Mouse (Mus musculus): Measurements from ENCODE around the gene Qsox1. TPM values are rescaled to one million over a fixed set of nuclear protein-coding genes. Genes with fewer than 3 reads are reported as not detected.

Gene Qsox1
- total RNA-seq, 2 experiments from 2014 or later, result 31.5 to 38.1 TPM

GRCm38 (mm10) chr1:155801014-155801991, 11.4 kb downstream of the Qsox1 start:
- DNase-seq, result no peak

GRCm38 (mm10) chr1:155798000-155798399, 14.7 kb downstream of the Qsox1 start:
- DNase-seq, result no peak

DNA sequence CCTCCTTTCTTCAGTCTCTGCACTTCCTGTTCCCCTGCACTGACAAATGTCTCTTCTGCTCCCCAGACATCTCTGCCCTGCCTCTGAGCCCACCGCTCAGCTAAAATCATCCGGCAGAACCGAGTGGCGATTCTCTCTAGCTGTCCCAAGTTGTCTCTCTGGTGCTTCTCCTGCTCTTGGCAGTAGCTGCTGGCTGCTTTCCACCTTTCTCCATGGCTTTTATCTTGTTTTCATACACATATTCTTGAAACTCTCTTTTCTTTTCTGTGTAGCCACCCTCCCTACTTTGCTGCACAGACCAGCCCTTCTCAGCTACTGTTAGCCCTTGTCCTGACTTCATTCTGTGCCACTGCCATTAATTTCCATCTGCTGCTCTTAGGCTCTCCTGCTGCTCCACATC, 15.3 kb downstream of the Qsox1 start:
- peak in 1 of 2 experiments; percentile 19 for DNase-seq

- DNase-seq, result no peak
These were observed 15.8 kb downstream of the Qsox1 start for GRCm38 (mm10) chr1:155796757-155797405.

GRCm38 (mm10) chr1:155795791-155796233, 16.9 kb downstream of the Qsox1 start:
- peak; percentile 14 to 35 for DNase-seq

GRCm38 (mm10) chr1:155794855-155795254, 17.8 kb downstream of the Qsox1 start:
- DNase-seq, result no peak

DNA sequence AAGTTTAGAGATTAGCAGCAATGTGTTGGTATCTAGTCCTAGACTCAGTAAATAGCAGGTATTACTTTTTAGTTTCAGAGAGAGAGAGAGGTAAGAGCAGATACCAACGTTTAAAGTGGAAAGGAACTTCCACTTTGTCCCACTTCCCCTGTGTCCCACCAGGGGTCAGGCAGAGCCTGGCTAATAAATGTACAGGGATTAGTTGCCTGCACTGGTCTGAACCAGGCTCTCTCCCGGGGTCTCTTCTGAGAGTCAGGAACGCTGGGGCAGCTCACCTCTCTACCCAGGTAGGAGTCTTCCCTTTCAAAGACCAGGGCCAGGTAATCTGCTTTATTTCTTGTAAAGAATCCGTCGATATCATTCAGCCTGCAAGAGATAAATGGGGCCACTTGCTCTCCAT, 20.8 kb downstream of the Qsox1 start:
- DNase-seq, result no peak

GRCm38 (mm10) chr1:155790111-155790974, 22.3 kb downstream of the Qsox1 start:
- no peak for DNase-seq

DNA sequence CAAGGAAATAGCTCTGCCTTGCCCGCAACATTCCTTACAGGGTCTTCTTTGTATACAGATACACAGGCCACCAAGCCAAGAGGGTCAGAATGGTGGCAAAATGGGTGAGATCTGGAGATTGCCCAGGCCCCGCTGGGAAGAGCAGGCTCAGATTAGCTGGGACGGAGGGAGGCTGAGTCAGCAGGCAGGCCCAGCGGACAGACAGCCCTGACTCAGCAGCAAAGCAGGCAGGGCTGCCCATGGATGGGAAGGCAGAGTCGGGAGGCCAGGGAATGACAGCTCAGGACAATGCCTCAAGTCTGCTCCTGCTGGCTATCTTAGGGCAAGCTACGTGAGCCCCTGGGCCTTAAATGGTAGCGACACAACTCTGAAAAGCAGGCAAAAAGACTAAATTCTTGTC, 26.8 kb downstream of the Qsox1 start:
- DNase-seq, result no peak

- peak; percentile 31 to 62 for DNase-seq
These were observed 28.1 kb downstream of the Qsox1 start for GRCm38 (mm10) chr1:155784343-155785205.

GRCm38 (mm10) chr1:155782382-155782781, 30.3 kb downstream of the Qsox1 start:
- no peak for DNase-seq

GRCm38 (mm10) chr1:155777641-155778625, 34.8 kb downstream of the Qsox1 start:
- no peak for DNase-seq

DNA sequence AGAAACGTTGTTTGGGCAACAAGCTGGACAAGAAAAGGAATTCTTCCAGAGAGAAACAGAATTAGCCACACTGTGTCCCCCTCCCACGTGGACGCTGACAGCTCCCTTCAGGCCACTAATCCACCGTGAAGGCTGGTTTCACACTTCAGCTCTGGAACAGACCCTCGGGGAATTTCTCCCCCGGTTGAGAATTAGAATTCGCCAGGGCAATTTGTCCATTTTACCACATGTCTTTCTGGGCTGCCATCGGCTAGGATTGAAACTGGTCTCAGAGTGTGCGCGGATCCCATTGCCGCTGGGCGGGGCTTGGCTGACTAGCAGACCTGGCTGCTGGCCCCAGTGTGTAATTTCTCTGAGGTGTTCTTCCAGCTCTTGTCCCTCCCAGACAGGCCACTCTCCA, 53.5 kb downstream of the Qsox1 start:
- DNase-seq, result no peak

DNA sequence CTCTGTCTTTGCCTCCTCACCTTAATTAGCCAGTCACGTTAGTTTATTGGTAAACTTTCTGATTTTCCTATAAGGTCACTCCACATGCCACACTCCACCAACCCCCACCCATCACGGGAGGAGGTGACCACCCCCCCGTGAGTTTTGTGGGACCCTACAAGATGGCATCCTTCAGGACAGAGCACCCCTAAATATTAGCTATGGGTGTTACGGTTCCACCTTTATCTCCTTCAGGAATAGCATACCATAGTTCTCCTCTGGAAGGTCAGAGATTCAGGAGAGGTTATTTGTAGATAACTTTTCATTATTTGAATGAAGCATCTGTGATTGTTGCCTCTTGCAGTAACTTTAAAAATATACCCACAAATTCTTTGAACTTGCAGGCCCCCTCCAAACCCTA, 54.0 kb downstream of the Qsox1 start:
- DNase-seq, result no peak

- DNase-seq, result peak; percentile 10 to 17
These were observed 55.1 kb downstream of the Qsox1 start for GRCm38 (mm10) chr1:155757621-155758020.

GRCm38 (mm10) chr1:155753411-155753810, 59.3 kb downstream of the Qsox1 start:
- no peak for DNase-seq

DNA sequence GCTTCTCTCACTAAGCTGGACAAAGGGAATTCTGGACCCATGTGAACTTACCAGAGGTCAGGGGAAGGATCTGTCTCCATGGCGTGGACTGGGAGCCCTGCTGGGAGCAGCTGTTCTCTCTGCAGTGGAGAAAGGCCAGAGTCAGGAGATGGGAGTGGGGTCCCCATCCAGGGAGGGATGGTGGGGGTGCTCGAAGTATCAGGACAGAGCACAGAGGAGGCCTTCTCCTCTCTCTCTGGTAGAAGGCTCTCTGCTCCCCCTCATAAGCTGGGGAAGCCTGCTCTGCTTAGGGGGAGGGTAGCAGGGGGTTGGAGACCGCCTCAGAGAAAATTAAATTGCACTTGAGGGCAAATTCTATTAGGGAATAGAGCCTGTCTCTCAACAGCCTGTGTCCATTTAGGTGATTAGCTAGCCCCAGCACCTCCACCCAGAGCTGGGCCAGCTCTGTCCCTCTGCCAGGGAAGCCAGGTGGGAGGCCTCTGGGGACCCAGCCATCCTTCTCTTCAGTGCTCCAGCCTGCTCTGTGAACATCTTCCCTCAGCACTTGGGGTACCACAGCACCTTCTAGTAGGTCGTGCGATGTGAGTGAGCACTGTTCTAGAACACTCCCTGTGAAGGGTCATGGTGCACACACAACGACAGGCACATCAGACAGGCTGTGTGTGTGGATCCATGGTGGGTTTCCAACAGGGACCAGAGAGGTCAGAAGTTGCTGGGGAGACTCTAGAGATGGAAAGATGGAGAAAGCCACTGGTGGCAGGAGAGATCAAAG, 61.0 kb downstream of the Qsox1 start, which contains the start of gene Lhx4:
Lhx4 (minus strand) TSS at position 201 of the 772 bp plus-strand sequence.
- DNase-seq, result no peak

GRCm38 (mm10) chr1:155750517-155751178, 62.0 kb downstream of the Qsox1 start:
- DNase-seq, result no peak

All from heart, adult 18-20 months (tissue).